Mouse (Mus musculus): Measurements from ENCODE around the gene Armc6. TPM values are rescaled to one million over a fixed set of nuclear protein-coding genes. Genes with fewer than 3 reads are reported as not detected.
A peak's percentile ranks its signal among the peaks of the same experiment; 100 is the strongest.

Gene Armc6
- polyA plus RNA-seq, 1 experiment from 2014 or later, result 133 TPM

DNA sequence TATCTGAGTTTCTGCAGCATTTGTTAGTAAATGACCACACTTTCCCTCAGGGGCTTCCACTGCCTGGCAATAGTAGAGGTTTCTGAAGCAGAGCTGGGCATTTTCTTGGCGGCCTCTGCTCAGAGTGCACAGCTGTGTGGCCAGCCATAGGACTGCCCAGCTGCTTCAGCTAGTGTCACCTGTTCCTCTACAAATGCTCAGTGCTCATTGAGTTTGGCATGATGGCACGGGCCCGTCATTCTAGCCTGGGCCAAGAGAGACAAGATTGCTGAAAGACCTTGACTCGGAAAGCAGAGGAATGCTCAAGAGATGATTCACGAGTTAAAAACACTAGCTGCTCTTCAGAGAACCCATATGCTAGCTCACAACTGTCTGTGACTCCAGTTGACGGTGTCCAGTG lies 12.4 kb upstream of the Armc6 start:
- no peaks in the 10 kb centered on the region for H3K9me3 ChIP-seq (replicated peaks; ENCODE audit: control insufficient read depth, low read length, poor library complexity, severe bottlenecking)
- peaks cover 36% of the 10 kb centered on the region for H3K36me3 ChIP-seq (ENCODE audit: control insufficient read depth, insufficient read depth, low read length)
- H3K27me3 ChIP-seq (ENCODE audit: control insufficient read depth, insufficient read depth, low read depth, low read length), result no peaks in the 10 kb centered on the region
- peaks cover 15% of the 10 kb centered on the region for H3K4me1 ChIP-seq (ENCODE audit: control insufficient read depth, insufficient read depth, low read length)
- H3K27ac ChIP-seq (ENCODE audit: low read length), result no peak overlapping the region
- no peak for ATAC-seq
- H3K4me3 ChIP-seq (ENCODE audit: low read depth, low read length), result no peak overlapping the region
- WGBS, result 94% methylated on average over 6 of the region's 6 CpGs
- H3K4me2 ChIP-seq (ENCODE audit: low read length), result no peak overlapping the region
- H3K9ac ChIP-seq (ENCODE audit: low read depth, low read length), result no peak overlapping the region

- Histone ChIP-seq H3K27ac (ENCODE audit: low read length) (no peak overlapping the region), H3K4me3 (ENCODE audit: low read depth, low read length) (no peak overlapping the region), H3K9me3 (replicated peaks; ENCODE audit: control insufficient read depth, low read length, poor library complexity, severe bottlenecking) (no peaks in the 10 kb centered on the region), H3K36me3 (ENCODE audit: control insufficient read depth, insufficient read depth, low read length) (peaks cover 39% of the 10 kb centered on the region), H3K4me1 (ENCODE audit: control insufficient read depth, insufficient read depth, low read length) (peaks cover 11% of the 10 kb centered on the region), H3K9ac (ENCODE audit: low read depth, low read length) (no peak overlapping the region), H3K4me2 (ENCODE audit: low read length) (no peak overlapping the region), H3K27me3 (ENCODE audit: control insufficient read depth, insufficient read depth, low read depth, low read length) (no peaks in the 10 kb centered on the region)
- 95% methylated on average over 5 of the region's 5 CpGs for WGBS
- ATAC-seq, result no peak
These were observed 6.4 kb upstream of the Armc6 start for GRCm38 (mm10) chr8:70240642-70241041.

GRCm38 (mm10) chr8:70237842-70238241 lies 3.6 kb upstream of the Armc6 start:
- ATAC-seq, result no peak
- Histone ChIP-seq H3K4me1 (ENCODE audit: control insufficient read depth, insufficient read depth, low read length) (peaks cover 13% of the 10 kb centered on the region), H3K27me3 (ENCODE audit: control insufficient read depth, insufficient read depth, low read depth, low read length) (no peaks in the 10 kb centered on the region), H3K9ac (ENCODE audit: low read depth, low read length) (no peak overlapping the region), H3K27ac (ENCODE audit: low read length) (no peak overlapping the region), H3K36me3 (ENCODE audit: control insufficient read depth, insufficient read depth, low read length) (peaks cover 31% of the 10 kb centered on the region), H3K4me2 (ENCODE audit: low read length) (no peak overlapping the region), H3K9me3 (replicated peaks; ENCODE audit: control insufficient read depth, low read length, poor library complexity, severe bottlenecking) (no peaks in the 10 kb centered on the region), H3K4me3 (ENCODE audit: low read depth, low read length) (no peak overlapping the region)
- WGBS, result 92% methylated on average over 2 of the region's 2 CpGs

GRCm38 (mm10) chr8:70234781-70235128 lies 489 bp upstream of the Armc6 start:
- peak overlapping the region; percentile 87 for H3K4me3 ChIP-seq (ENCODE audit: low read depth, low read length)
- peak overlapping the region; percentile 72 for H3K4me2 ChIP-seq (ENCODE audit: low read length)
- peak overlapping the region; percentile 95 for H3K9ac ChIP-seq (ENCODE audit: low read depth, low read length)
- H3K9me3 ChIP-seq (replicated peaks; ENCODE audit: control insufficient read depth, low read length, poor library complexity, severe bottlenecking), result no peaks in the 10 kb centered on the region
- peaks cover 21% of the 10 kb centered on the region for H3K36me3 ChIP-seq (ENCODE audit: control insufficient read depth, insufficient read depth, low read length)
- WGBS, result under 1% methylated on average over 15 of the region's 15 CpGs
- no peaks in the 10 kb centered on the region for H3K27me3 ChIP-seq (ENCODE audit: control insufficient read depth, insufficient read depth, low read depth, low read length)
- H3K4me1 ChIP-seq (ENCODE audit: control insufficient read depth, insufficient read depth, low read length), result peaks cover 18% of the 10 kb centered on the region
- peak overlapping the region; percentile 97 for H3K27ac ChIP-seq (ENCODE audit: low read length)
- ATAC-seq, result no peak

DNA sequence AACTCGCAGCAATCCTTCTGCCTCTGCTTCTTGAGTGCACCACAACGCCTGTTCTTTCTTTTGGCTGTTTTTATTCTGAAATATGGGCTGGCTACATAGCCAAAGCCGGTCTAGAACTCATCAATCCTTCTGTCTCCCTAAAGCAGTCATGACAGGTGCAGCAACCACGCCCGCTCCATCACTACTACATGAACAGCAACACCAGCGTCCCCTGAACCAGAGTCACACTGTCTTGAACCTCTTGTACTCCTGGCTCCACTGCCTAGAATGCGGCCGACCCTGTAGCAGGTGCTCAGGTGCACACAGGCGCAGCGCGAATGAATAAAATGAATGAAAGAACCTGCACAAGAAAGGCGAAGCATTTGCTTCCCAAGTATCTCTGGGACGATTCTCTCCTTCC lies 660 bp downstream of the Armc6 start:
- Histone ChIP-seq H3K4me1 (ENCODE audit: control insufficient read depth, insufficient read depth, low read length) (peaks cover 18% of the 10 kb centered on the region), H3K4me2 (ENCODE audit: low read length) (peak overlapping the region; percentile 84), H3K27me3 (ENCODE audit: control insufficient read depth, insufficient read depth, low read depth, low read length) (no peaks in the 10 kb centered on the region), H3K4me3 (ENCODE audit: low read depth, low read length) (peak overlapping the region; percentile 87), H3K9me3 (replicated peaks; ENCODE audit: control insufficient read depth, low read length, poor library complexity, severe bottlenecking) (no peaks in the 10 kb centered on the region), H3K36me3 (ENCODE audit: control insufficient read depth, insufficient read depth, low read length) (peaks cover 20% of the 10 kb centered on the region), H3K27ac (ENCODE audit: low read length) (peak overlapping the region; percentile 97), H3K9ac (ENCODE audit: low read depth, low read length) (peak overlapping the region; percentile 95)
- WGBS, result 9% methylated on average over 13 of the region's 13 CpGs
- ATAC-seq, result peak; percentile 43

- H3K9me3 ChIP-seq (replicated peaks; ENCODE audit: control insufficient read depth, low read length, poor library complexity, severe bottlenecking), result no peaks in the 10 kb centered on the region
- no peak overlapping the region for H3K27ac ChIP-seq (ENCODE audit: low read length)
- H3K4me3 ChIP-seq (ENCODE audit: low read depth, low read length), result no peak overlapping the region
- H3K36me3 ChIP-seq (ENCODE audit: control insufficient read depth, insufficient read depth, low read length), result peaks cover 6% of the 10 kb centered on the region
- no peaks in the 10 kb centered on the region for H3K27me3 ChIP-seq (ENCODE audit: control insufficient read depth, insufficient read depth, low read depth, low read length)
- no peak overlapping the region for H3K4me2 ChIP-seq (ENCODE audit: low read length)
- H3K9ac ChIP-seq (ENCODE audit: low read depth, low read length), result no peak overlapping the region
- H3K4me1 ChIP-seq (ENCODE audit: control insufficient read depth, insufficient read depth, low read length), result peaks cover 17% of the 10 kb centered on the region
- 94% methylated on average over 9 of the region's 9 CpGs for WGBS
- ATAC-seq, result no peak
These were observed 3.4 kb downstream of the Armc6 start for GRCm38 (mm10) chr8:70230837-70231236.

- no peak overlapping the region for H3K4me2 ChIP-seq (ENCODE audit: low read length)
- ATAC-seq, result no peak
- peaks cover 7% of the 10 kb centered on the region for H3K4me1 ChIP-seq (ENCODE audit: control insufficient read depth, insufficient read depth, low read length)
- no peak overlapping the region for H3K27ac ChIP-seq (ENCODE audit: low read length)
- H3K4me3 ChIP-seq (ENCODE audit: low read depth, low read length), result no peak overlapping the region
- no peaks in the 10 kb centered on the region for H3K9me3 ChIP-seq (replicated peaks; ENCODE audit: control insufficient read depth, low read length, poor library complexity, severe bottlenecking)
- H3K9ac ChIP-seq (ENCODE audit: low read depth, low read length), result no peak overlapping the region
- H3K27me3 ChIP-seq (ENCODE audit: control insufficient read depth, insufficient read depth, low read depth, low read length), result no peaks in the 10 kb centered on the region
- WGBS, result 16% methylated on average over 4 of the region's 4 CpGs
- peaks cover 22% of the 10 kb centered on the region for H3K36me3 ChIP-seq (ENCODE audit: control insufficient read depth, insufficient read depth, low read length)
These were observed 6.3 kb downstream of the Armc6 start for GRCm38 (mm10) chr8:70227997-70228396.

DNA sequence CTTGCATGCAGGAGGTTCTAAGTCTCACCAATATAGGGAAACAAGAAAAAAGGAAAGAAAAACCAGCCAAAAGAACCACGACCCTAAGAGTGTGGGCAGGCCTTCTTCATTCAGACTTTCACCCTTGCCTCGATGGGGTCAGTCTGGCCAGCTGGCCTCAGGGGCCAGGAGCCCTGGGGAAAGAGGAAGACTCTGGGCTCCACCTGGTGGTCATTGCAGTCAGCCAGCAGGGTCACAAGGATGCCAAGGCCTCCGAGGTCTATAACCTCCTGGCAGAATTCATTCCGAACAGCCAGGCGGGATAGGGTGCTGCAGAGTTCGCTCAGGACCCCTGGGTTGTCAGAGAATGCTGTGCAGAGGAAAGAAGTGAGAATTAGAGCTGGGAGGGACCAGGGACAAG lies 10.9 kb downstream of the Armc6 start:
- Histone ChIP-seq H3K27ac (ENCODE audit: low read length) (no peak overlapping the region), H3K9me3 (replicated peaks; ENCODE audit: control insufficient read depth, low read length, poor library complexity, severe bottlenecking) (no peaks in the 10 kb centered on the region), H3K36me3 (ENCODE audit: control insufficient read depth, insufficient read depth, low read length) (peaks cover 25% of the 10 kb centered on the region), H3K4me1 (ENCODE audit: control insufficient read depth, insufficient read depth, low read length) (peaks cover 2% of the 10 kb centered on the region; the same call in 1 of the 2 replicates), H3K4me3 (ENCODE audit: low read depth, low read length) (no peak overlapping the region), H3K27me3 (ENCODE audit: control insufficient read depth, insufficient read depth, low read depth, low read length) (no peaks in the 10 kb centered on the region), H3K4me2 (ENCODE audit: low read length) (no peak overlapping the region), H3K9ac (ENCODE audit: low read depth, low read length) (no peak overlapping the region)
- 47% methylated on average over 6 of the region's 6 CpGs for WGBS
- no peak for ATAC-seq

DNA sequence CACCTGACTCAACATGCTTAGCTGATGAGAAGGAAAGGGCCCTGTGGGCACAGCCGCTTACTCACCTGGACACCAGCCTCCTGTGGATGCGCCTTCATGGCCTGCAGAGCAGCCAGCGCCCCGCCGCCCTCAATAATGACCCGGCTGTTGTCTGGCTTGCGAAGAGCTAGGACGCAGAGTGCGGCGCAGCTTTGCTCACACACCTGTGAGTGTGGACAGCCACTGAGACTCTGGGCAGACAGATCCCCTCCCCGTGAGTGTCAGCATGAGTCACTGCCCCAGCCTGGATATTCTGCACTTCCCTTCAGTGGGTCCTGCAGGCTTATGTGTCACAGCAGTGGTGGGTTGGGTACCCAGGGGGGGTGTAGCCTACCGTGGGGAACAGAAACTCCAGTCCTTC lies 12.2 kb downstream of the Armc6 start:
- Histone ChIP-seq H3K9me3 (replicated peaks; ENCODE audit: control insufficient read depth, low read length, poor library complexity, severe bottlenecking) (no peaks in the 10 kb centered on the region), H3K27me3 (ENCODE audit: control insufficient read depth, insufficient read depth, low read depth, low read length) (no peaks in the 10 kb centered on the region), H3K27ac (ENCODE audit: low read length) (no peak overlapping the region), H3K4me1 (ENCODE audit: control insufficient read depth, insufficient read depth, low read length) (peaks cover 2% of the 10 kb centered on the region; the same call in 1 of the 2 replicates), H3K36me3 (ENCODE audit: control insufficient read depth, insufficient read depth, low read length) (peaks cover 25% of the 10 kb centered on the region), H3K9ac (ENCODE audit: low read depth, low read length) (no peak overlapping the region), H3K4me3 (ENCODE audit: low read depth, low read length) (no peak overlapping the region), H3K4me2 (ENCODE audit: low read length) (no peak overlapping the region)
- WGBS, result 94% methylated on average over 12 of the region's 12 CpGs
- ATAC-seq, result no peak
